Mouse (Mus musculus): ENCODE measurements around the gene Ywhae. TPM values are rescaled to one million over a fixed set of nuclear protein-coding genes. Genes with fewer than 3 reads are reported as not detected.

Gene Ywhae
- total and polyA plus RNA-seq, 3 experiments = 129 to 1,436 (median 421) TPM

- Histone ChIP-seq H3K9ac (ENCODE audit: insufficient read depth, low read depth) (no peak overlapping the region), H3K36me3 (replicated peaks in 1 of 2; ENCODE audit: control insufficient read depth in 1 of 2, insufficient read depth in 1 of 2, low read length in 1 of 2) (no peaks in the 10 kb centered on the region), H3K4me1 (ENCODE audit: control insufficient read depth in 1 of 2, insufficient read depth in 2 of 2) (peaks cover 0 to 9% of the 10 kb centered on the region in 2 experiments; a peak in 3 of 4 replicates), H3K79me2 (replicated peaks; ENCODE audit: control insufficient read depth, extremely low read depth, insufficient read depth, poor library complexity, severe bottlenecking) (no peaks in the 10 kb centered on the region), H3K4me2 (ENCODE audit: insufficient read depth, low read depth, poor library complexity, severe bottlenecking) (no peak overlapping the region), H3K9me3 (replicated peaks; ENCODE audit: low read length) (peaks cover 14% of the 10 kb centered on the region), H3K27me3 (replicated peaks) (no peaks in the 10 kb centered on the region), H3K27ac (ENCODE audit: insufficient read depth, low read depth) (no peak overlapping the region), H3K4me3 (replicated peaks in 1 of 3; ENCODE audit: low read depth in 2 of 3, low read length in 2 of 3, poor library complexity in 1 of 3) (no peak overlapping the region)
- TF ChIP-seq MAFK (IDR thresholded peaks at IDR 0.05; ENCODE audit: insufficient replicate concordance, low read length) = no peak
- TF ChIP-seq SIN3A (IDR thresholded peaks at IDR 0.05; ENCODE audit: low read length) = no peak
- 0 out of 2 replicates have a peak, but pooled peaks have one; percentile 6 for TF ChIP-seq JUN (IDR thresholded peaks at IDR 0.05; ENCODE audit: insufficient read depth, low read depth, low read length)
- TF ChIP-seq NRF1 (IDR thresholded peaks at IDR 0.05; ENCODE audit: low read depth, low read length) = no peak
- no peak for TF ChIP-seq SMC3 (IDR thresholded peaks at IDR 0.05; ENCODE audit: low read depth, low read length)
- TF ChIP-seq MEF2A (IDR thresholded peaks at IDR 0.05; ENCODE audit: borderline replicate concordance, low read depth, low read length) = peak; percentile 63; the same call in 1 of the 2 replicates
- in situ Hi-C loops (cut with MboI; ENCODE audit: low pct_ligation_motif_present, low pct_unique_long_range_greater_than_20kb, low sequenced_read_pairs) = no loop called here
- dilution Hi-C loops (cut with MboI; ENCODE audit: extremely low pct_ligation_motif_present, extremely low pct_unique_long_range_greater_than_20kb, low sequenced_read_pairs) = no loop called here
- no peak for DNase-seq (ENCODE audit: extremely low read depth)
Measured at GRCm38 (mm10) chr11:75722339-75722738, 10.3 kb upstream of the Ywhae start.

DNA sequence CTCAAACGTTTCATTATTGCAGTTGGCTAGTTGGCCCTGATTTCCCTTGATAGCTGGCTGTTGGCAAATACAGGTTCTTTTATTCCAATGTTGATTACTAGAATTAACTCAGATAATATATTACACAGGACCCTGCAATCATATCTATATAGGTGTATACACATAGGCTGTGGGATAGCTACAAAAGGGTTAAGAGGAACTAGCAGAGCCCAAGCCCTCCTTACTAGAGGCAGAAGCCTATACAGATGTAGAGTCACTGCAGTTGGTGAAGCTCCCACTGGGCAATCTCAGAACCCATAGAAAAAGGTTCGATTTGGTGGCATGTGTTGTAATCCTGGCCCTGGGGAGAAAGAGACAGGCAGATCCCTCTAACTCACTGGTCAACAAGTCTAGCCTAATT is 5.5 kb upstream of the Ywhae start:
- Histone ChIP-seq H3K4me1 (ENCODE audit: control insufficient read depth in 1 of 2, insufficient read depth in 2 of 2) (peaks cover 16 to 38% of the 10 kb centered on the region in 2 experiments), H3K4me3 (replicated peaks in 1 of 3; ENCODE audit: low read depth in 2 of 3, low read length in 2 of 3, poor library complexity in 1 of 3) (no peak overlapping the region), H3K27me3 (replicated peaks) (no peaks in the 10 kb centered on the region), H3K79me2 (replicated peaks; ENCODE audit: control insufficient read depth, extremely low read depth, insufficient read depth, poor library complexity, severe bottlenecking) (0 out of 2 replicates have a peak, but pooled peaks cover 4% of the 10 kb centered on the region), H3K9me3 (replicated peaks; ENCODE audit: low read length) (no peaks in the 10 kb centered on the region), H3K9ac (ENCODE audit: insufficient read depth, low read depth) (no peak overlapping the region), H3K4me2 (ENCODE audit: insufficient read depth, low read depth, poor library complexity, severe bottlenecking) (no peak overlapping the region), H3K27ac (ENCODE audit: insufficient read depth, low read depth) (no peak overlapping the region), H3K36me3 (replicated peaks in 1 of 2; ENCODE audit: control insufficient read depth in 1 of 2, insufficient read depth in 1 of 2, low read length in 1 of 2) (no peaks in the 10 kb centered on the region)
- in situ Hi-C loops (cut with MboI; ENCODE audit: low pct_ligation_motif_present, low pct_unique_long_range_greater_than_20kb, low sequenced_read_pairs) = no loop called here
- TF ChIP-seq NRF1 (IDR thresholded peaks at IDR 0.05; ENCODE audit: low read depth, low read length) (no peak), UBTF (IDR thresholded peaks at IDR 0.05; ENCODE audit: low read depth, low read length) (no peak), USF2 (conservative IDR thresholded peaks at IDR 0.05; ENCODE audit: low read depth, low read length) (no peak), SIN3A (IDR thresholded peaks at IDR 0.05; ENCODE audit: low read length) (no peak), HCFC1 (IDR thresholded peaks at IDR 0.05; ENCODE audit: low read depth, low read length) (no peak), PAX5 (IDR thresholded peaks at IDR 0.05; ENCODE audit: low read length) (no peak), POLR2A (IDR thresholded peaks at IDR 0.05; ENCODE audit: low read depth, low read length) (no peak), RAD21 (IDR thresholded peaks at IDR 0.05; ENCODE audit: low read depth, low read length) (no peak), TCF12 (IDR thresholded peaks at IDR 0.05; ENCODE audit: low read depth, low read length) (no peak), MEF2A (IDR thresholded peaks at IDR 0.05; ENCODE audit: borderline replicate concordance, low read depth, low read length) (no peak), ZMIZ1 (IDR thresholded peaks at IDR 0.05; ENCODE audit: low read depth, low read length) (no peak)
- dilution Hi-C loops (cut with MboI; ENCODE audit: extremely low pct_ligation_motif_present, extremely low pct_unique_long_range_greater_than_20kb, low sequenced_read_pairs) = no loop called here
- no peak for DNase-seq (ENCODE audit: extremely low read depth)

Data from CH12.LX (cell line).